Mouse (Mus musculus) CH12.LX (cell line): ENCODE results near the gene Bsn. TPM values are rescaled to one million over a fixed set of nuclear protein-coding genes. Genes with fewer than 3 reads are reported as not detected.

ENCODE experiments used
- DNase-seq: peaks from one replicate; pipeline ENCODE4 v3.0.0-alpha.2; 2013; ENCODE audit errors: extremely low read depth
- H3K27ac ChIP-seq: 2 replicates; pipeline ENCODE4 v1.5.1; 2012; ENCODE audit warnings: low read depth, mild to moderate bottlenecking, control low read depth, moderate library complexity; ENCODE audit not compliant: insufficient read depth
- H3K27me3 ChIP-seq: replicated peaks from 2 replicates; pipeline ENCODE3; 2012; ENCODE audit warnings: inconsistent platforms
- H3K36me3 ChIP-seq, 2 experiments: replicated peaks in 1 of 2; 2 replicates each; pipeline versions ENCODE3 to v1.6.1; 2012; ENCODE audit warnings: inconsistent platforms in 1 of 2, low read length in 1 of 2, mild to moderate bottlenecking in 1 of 2, mixed read lengths in 1 of 2, moderate library complexity in 1 of 2; ENCODE audit not compliant: control insufficient read depth in 1 of 2, insufficient read depth in 1 of 2
- H3K4me1 ChIP-seq, 2 experiments: 2 replicates each; pipeline ENCODE4 v1.6.1; 2012; ENCODE audit warnings: inconsistent platforms in 1 of 2, moderate library complexity in 1 of 2; ENCODE audit not compliant: insufficient read depth in 2 of 2, control insufficient read depth in 1 of 2
- H3K4me2 ChIP-seq: 2 replicates; pipeline ENCODE4 v1.6.1; 2012; ENCODE audit warnings: low read depth, mild to moderate bottlenecking, control low read depth; ENCODE audit not compliant: poor library complexity, insufficient read depth, severe bottlenecking
- H3K4me3 ChIP-seq, 3 experiments: fragments of 150-350 bp in 1 of 3; sonication (generic) in 1 of 3; replicated peaks in 1 of 3; 2 replicates each; pipeline versions ENCODE3 to v1.5.1; 2011 to 2012; ENCODE audit warnings: low read depth in 2 of 3, low read length in 2 of 3, mild to moderate bottlenecking in 2 of 3, moderate library complexity in 2 of 3, control low read depth in 1 of 3, improper control_type of control experiment in 1 of 3, inconsistent platforms in 1 of 3, mixed read lengths in 1 of 3; ENCODE audit not compliant: poor library complexity in 1 of 3
- H3K79me2 ChIP-seq: replicated peaks from 2 replicates; pipeline ENCODE4 v1.6.1; 2012; ENCODE audit warnings: mild to moderate bottlenecking, moderate library complexity; ENCODE audit not compliant: control insufficient read depth, poor library complexity, insufficient read depth, severe bottlenecking; ENCODE audit errors: extremely low read depth
- H3K9ac ChIP-seq: 2 replicates; pipeline ENCODE4 v1.6.1; 2012; ENCODE audit warnings: low read depth, mild to moderate bottlenecking, control low read depth, moderate library complexity; ENCODE audit not compliant: insufficient read depth
- H3K9me3 ChIP-seq: replicated peaks from 2 replicates; pipeline ENCODE3; 2012; ENCODE audit warnings: low read length, inconsistent platforms, mixed read lengths
- BHLHE40 ChIP-seq: IDR thresholded peaks from 2 replicates; pipeline ENCODE4 v1.6.1; 2011; ENCODE audit warnings: mild to moderate bottlenecking, low read depth, low read length, improper control_type of control experiment
- CHD1 ChIP-seq: IDR thresholded peaks from 2 replicates; pipeline ENCODE4 v1.6.1; 2012; ENCODE audit warnings: low read depth, low read length, improper control_type of control experiment, inconsistent platforms
- CHD2 ChIP-seq: IDR thresholded peaks from 2 replicates; pipeline ENCODE4 v1.6.1; 2011; ENCODE audit warnings: low read length, improper control_type of control experiment
- ELF1 ChIP-seq: IDR thresholded peaks from 2 replicates; pipeline ENCODE4 v1.6.1; 2014; ENCODE audit warnings: low read depth, mild to moderate bottlenecking, inconsistent platforms, low read length, improper control_type of control experiment
- EP300 ChIP-seq: IDR thresholded peaks from 2 replicates; pipeline ENCODE4 v1.6.1; 2011; ENCODE audit warnings: low read length, improper control_type of control experiment
- ETS1 ChIP-seq: conservative IDR thresholded peaks from 2 replicates; pipeline ENCODE4 v1.6.1; 2012; ENCODE audit warnings: low read depth, mild to moderate bottlenecking, inconsistent platforms, low read length, improper control_type of control experiment, moderate library complexity
- HCFC1 ChIP-seq: IDR thresholded peaks from 2 replicates; pipeline ENCODE4 v1.6.1; 2012; ENCODE audit warnings: low read depth, mild to moderate bottlenecking, inconsistent platforms, low read length, improper control_type of control experiment
- JUN ChIP-seq: IDR thresholded peaks from 2 replicates; pipeline ENCODE4 v1.6.1; 2011; ENCODE audit warnings: low read depth, mild to moderate bottlenecking, low read length, improper control_type of control experiment, moderate library complexity; ENCODE audit not compliant: insufficient read depth
- JUND ChIP-seq: conservative IDR thresholded peaks from 2 replicates; pipeline ENCODE4 v1.6.1; 2011; ENCODE audit warnings: low read depth, low read length, improper control_type of control experiment
- MAFK ChIP-seq: IDR thresholded peaks from 2 replicates; pipeline ENCODE4 v1.6.1; 2011; ENCODE audit warnings: low read length, improper control_type of control experiment; ENCODE audit not compliant: insufficient replicate concordance
- MAX ChIP-seq: IDR thresholded peaks from 2 replicates; pipeline ENCODE4 v1.6.1; 2011; ENCODE audit warnings: low read length, improper control_type of control experiment
- MAZ ChIP-seq: IDR thresholded peaks from 2 replicates; pipeline ENCODE4 v1.6.1; 2012; ENCODE audit warnings: low read depth, mild to moderate bottlenecking, inconsistent platforms, low read length, improper control_type of control experiment, moderate library complexity
- MEF2A ChIP-seq: IDR thresholded peaks from 2 replicates; pipeline ENCODE4 v1.6.1; 2014; ENCODE audit warnings: low read depth, mild to moderate bottlenecking, inconsistent platforms, low read length, improper control_type of control experiment, borderline replicate concordance
- MXI1 ChIP-seq: IDR thresholded peaks from 2 replicates; pipeline ENCODE4 v1.6.1; 2011; ENCODE audit warnings: mild to moderate bottlenecking, low read depth, low read length, improper control_type of control experiment
- MYC ChIP-seq: IDR thresholded peaks from 2 replicates; pipeline ENCODE4 v1.6.1; 2011; ENCODE audit warnings: low read depth, mild to moderate bottlenecking, improper control_type of control experiment, low read length
- NELFE ChIP-seq: IDR thresholded peaks from 2 replicates; pipeline ENCODE4 v1.6.1; 2011; ENCODE audit warnings: low read depth, low read length, improper control_type of control experiment
- NRF1 ChIP-seq: IDR thresholded peaks from 2 replicates; pipeline ENCODE4 v1.6.1; 2014; ENCODE audit warnings: low read depth, mild to moderate bottlenecking, inconsistent platforms, low read length, improper control_type of control experiment, moderate library complexity
- POLR2A ChIP-seq: IDR thresholded peaks from 2 replicates; pipeline ENCODE4 v1.6.1; 2011; ENCODE audit warnings: low read depth, mild to moderate bottlenecking, improper control_type of control experiment, low read length
- POLR2AphosphoS2 ChIP-seq: IDR thresholded peaks from 2 replicates; pipeline ENCODE4 v1.6.1; 2011; ENCODE audit warnings: low read depth, low read length, improper control_type of control experiment
- RAD21 ChIP-seq: IDR thresholded peaks from 2 replicates; pipeline ENCODE4 v1.6.1; 2011; ENCODE audit warnings: low read depth, mild to moderate bottlenecking, low read length, improper control_type of control experiment, moderate library complexity
- RCOR1 ChIP-seq: conservative IDR thresholded peaks from 2 replicates; pipeline ENCODE4 v1.6.1; 2012; ENCODE audit warnings: low read depth, mild to moderate bottlenecking, inconsistent platforms, low read length, improper control_type of control experiment
- SIN3A ChIP-seq: IDR thresholded peaks from 2 replicates; pipeline ENCODE4 v1.6.1; 2012; ENCODE audit warnings: low read length, improper control_type of control experiment, inconsistent platforms
- SMC3 ChIP-seq: IDR thresholded peaks from 2 replicates; pipeline ENCODE4 v1.6.1; 2011; ENCODE audit warnings: low read depth, low read length, improper control_type of control experiment
- TBP ChIP-seq: conservative IDR thresholded peaks from 2 replicates; pipeline ENCODE4 v1.6.1; 2011; ENCODE audit warnings: low read depth, low read length, improper control_type of control experiment
- UBTF ChIP-seq: IDR thresholded peaks from 2 replicates; pipeline ENCODE4 v1.6.1; 2012; ENCODE audit warnings: low read depth, mild to moderate bottlenecking, inconsistent platforms, low read length, improper control_type of control experiment, moderate library complexity
- USF1 ChIP-seq: IDR thresholded peaks from 2 replicates; pipeline ENCODE4 v1.6.1; 2014; ENCODE audit warnings: low read depth, mild to moderate bottlenecking, inconsistent platforms, low read length, improper control_type of control experiment
- USF2 ChIP-seq: conservative IDR thresholded peaks from 2 replicates; pipeline ENCODE4 v1.6.1; 2011; ENCODE audit warnings: low read depth, low read length, improper control_type of control experiment
- ZKSCAN1 ChIP-seq: IDR thresholded peaks from 2 replicates; pipeline ENCODE4 v1.6.1; 2012; ENCODE audit warnings: low read depth, inconsistent platforms, low read length, improper control_type of control experiment, borderline replicate concordance
- ZMIZ1 ChIP-seq: IDR thresholded peaks from 2 replicates; pipeline ENCODE4 v1.6.1; 2012; ENCODE audit warnings: low read depth, mild to moderate bottlenecking, inconsistent platforms, low read length, improper control_type of control experiment
- ZNF384 ChIP-seq: IDR thresholded peaks from 2 replicates; pipeline ENCODE4 v1.6.1; 2012; ENCODE audit warnings: low read depth, low read length, improper control_type of control experiment, inconsistent platforms
- dilution Hi-C: fragments of 300-500 bp; cut with MboI; formaldehyde crosslinking; loops from 2 replicates; pipeline ENCODE4 v1.14.3; 2020; ENCODE audit warnings: low sequenced_read_pairs; ENCODE audit not compliant: extremely low pct_unique_long_range_greater_than_20kb, extremely low pct_ligation_motif_present
- in situ Hi-C: fragments of 300-500 bp; cut with MboI; formaldehyde crosslinking; loops from 3 replicates; pipeline ENCODE4 v1.14.3; 2019; ENCODE audit warnings: low sequenced_read_pairs, low pct_ligation_motif_present, low pct_unique_long_range_greater_than_20kb, mixed read lengths
- polyA plus RNA-seq: library from polyadenylated mRNA; unstranded; fragments of >175 nt; gene quantifications from 2 replicates; pipeline ENCODE4 v1.2.1, GENCODE M21; 2012; ENCODE audit warnings: low read depth; ENCODE audit not compliant: insufficient read length
- total RNA-seq, 2 experiments: library from RNA; depleted of rRNA; stranded (reverse); fragments of 300-350 nt in 1 of 2; fragments of >200 nt in 1 of 2; gene quantifications; 2 replicates each; pipeline ENCODE4 v1.2.3; 2012 to 2014

Gene Bsn
- total and polyA plus RNA-seq, 3 experiments, result 3.6 to 7.8 (median 4.4) TPM

DNA sequence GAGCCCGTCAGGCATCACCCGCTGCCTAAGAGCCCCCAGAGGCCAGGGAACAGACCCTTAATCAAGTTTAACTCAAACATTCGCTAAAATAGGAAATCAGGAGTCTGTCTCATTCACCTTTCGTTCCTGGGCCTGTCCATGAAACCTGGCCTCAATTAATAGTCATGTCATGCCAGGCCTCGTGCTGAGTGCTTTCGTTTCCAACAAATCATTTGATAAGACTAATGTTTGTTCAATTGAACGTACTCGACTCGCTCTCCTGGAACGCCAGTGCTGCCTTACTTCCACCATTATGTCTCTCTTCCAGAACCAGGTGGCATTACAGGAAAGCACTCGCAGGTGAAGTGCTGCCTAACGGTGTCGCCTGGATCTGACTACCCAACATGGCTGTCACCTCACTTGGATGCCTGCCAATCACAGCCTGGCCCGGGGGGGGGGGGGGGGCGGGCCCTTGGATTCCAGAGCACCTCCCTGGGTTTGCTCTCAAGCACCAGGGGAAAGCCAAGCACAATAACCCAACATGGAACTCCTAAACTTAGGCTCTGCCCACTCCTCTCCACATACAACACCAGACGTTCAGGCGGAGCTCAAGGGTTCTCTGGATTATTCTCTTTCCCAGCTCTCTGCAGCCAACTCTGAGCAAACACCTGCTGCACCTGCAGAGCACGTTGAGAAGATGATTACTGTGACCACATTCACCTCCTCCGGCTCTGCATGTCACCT is 14.9 kb downstream of the Bsn start:
- H3K27me3 ChIP-seq, result peaks cover 77% of the 10 kb centered on the region
- in situ Hi-C loops, result no loop called here
- H3K9ac ChIP-seq, result no peak overlapping the region
- H3K4me3 ChIP-seq, result no peak overlapping the region
- TF ChIP-seq ZMIZ1, result no peak
- no peak for TF ChIP-seq BHLHE40
- TF ChIP-seq ETS1, result no peak
- no peak for TF ChIP-seq MAX
- no peak for TF ChIP-seq TBP
- TF ChIP-seq SIN3A, result no peak
- no peak for TF ChIP-seq RCOR1
- TF ChIP-seq USF1, result no peak
- TF ChIP-seq SMC3, result no peak
- no peak for TF ChIP-seq ZNF384
- no peak for TF ChIP-seq MAZ
- no peak for TF ChIP-seq MEF2A
- no peak for TF ChIP-seq CHD1
- no peak for TF ChIP-seq ELF1
- no peak for TF ChIP-seq POLR2A
- TF ChIP-seq MYC, result no peak
- no peak for TF ChIP-seq MXI1
- no peak for TF ChIP-seq POLR2AphosphoS2
- no peak for TF ChIP-seq MAFK
- dilution Hi-C loops, result no loop called here
- DNase-seq, result no peak
- no peaks in the 10 kb centered on the region for H3K4me1 ChIP-seq
- H3K79me2 ChIP-seq, result no peaks in the 10 kb centered on the region
- no peaks in the 10 kb centered on the region for H3K36me3 ChIP-seq
- no peak overlapping the region for H3K27ac ChIP-seq
- peaks cover 6% of the 10 kb centered on the region for H3K9me3 ChIP-seq
- H3K4me2 ChIP-seq, result no peak overlapping the region

- H3K27ac ChIP-seq, result no peak overlapping the region
- H3K4me2 ChIP-seq, result no peak overlapping the region
- no peaks in the 10 kb centered on the region for H3K4me1 ChIP-seq
- in situ Hi-C loops (no loop called here), dilution Hi-C loops (no loop called here)
- H3K36me3 ChIP-seq, result no peaks in the 10 kb centered on the region
- H3K79me2 ChIP-seq, result no peaks in the 10 kb centered on the region
- H3K4me3 ChIP-seq, result no peak overlapping the region
- no peak for DNase-seq
- TF ChIP-seq USF2 (no peak), CHD2 (no peak), MAZ (no peak), JUN (no peak), MEF2A (no peak), RCOR1 (no peak), NELFE (no peak), UBTF (no peak), ELF1 (no peak), USF1 (no peak), POLR2A (no peak), ZNF384 (no peak), ZMIZ1 (no peak), NRF1 (no peak), RAD21 (no peak), MAX (no peak), ZKSCAN1 (no peak), EP300 (no peak), JUND (no peak), HCFC1 (no peak)
- peaks cover 69% of the 10 kb centered on the region for H3K27me3 ChIP-seq
- H3K9me3 ChIP-seq, result peaks cover 6% of the 10 kb centered on the region
- no peak overlapping the region for H3K9ac ChIP-seq
These were observed 17.3 kb downstream of the Bsn start for GRCm38 (mm10) chr9:108172777-108173350.
